Mouse (Mus musculus) limb, embryonic 11.5 days (tissue): ENCODE measurements around the gene Tmem234. TPM values are rescaled to one million over a fixed set of nuclear protein-coding genes. Genes with fewer than 3 reads are reported as not detected.

ENCODE experiments used
- ATAC-seq: fragments of 200-750 bp; cut with Nextera tagmentation; 2 replicates; pipeline ENCODE4 v1.8.0; 2017; ENCODE audit warnings: low read depth; ENCODE audit not compliant: insufficient number of reproducible peaks, low FRiP score, low TSS enrichment
- DNase-seq: peaks from one replicate; pipeline ENCODE4 v3.0.0-alpha.2; 2015; ENCODE audit warnings: low spot score
- H3K27ac ChIP-seq: fragments of 300-500 bp; sonication (generic); replicated peaks from 2 replicates; pipeline ENCODE4 v1.5.1; 2014; ENCODE audit warnings: low read depth, mild to moderate bottlenecking, low read length
- H3K27me3 ChIP-seq: fragments of 300-500 bp; sonication (generic); 2 replicates; pipeline ENCODE4 v1.6.1; 2014; ENCODE audit warnings: mild to moderate bottlenecking, low read length, mixed read lengths; ENCODE audit not compliant: control insufficient read depth, insufficient read depth
- H3K36me3 ChIP-seq: fragments of 300-500 bp; sonication (generic); 2 replicates; pipeline ENCODE4 v1.6.1; 2014; ENCODE audit warnings: mild to moderate bottlenecking, low read length, moderate library complexity, mixed read lengths; ENCODE audit not compliant: control insufficient read depth, insufficient read depth
- H3K4me1 ChIP-seq: fragments of 300-500 bp; sonication (generic); 2 replicates; pipeline ENCODE4 v1.6.1; 2014; ENCODE audit warnings: low read length, mixed read lengths; ENCODE audit not compliant: control insufficient read depth, insufficient read depth
- H3K4me2 ChIP-seq: fragments of 300-500 bp; sonication (generic); 2 replicates; pipeline ENCODE4 v1.6.1; 2014; ENCODE audit warnings: low read depth, mild to moderate bottlenecking, moderate library complexity; ENCODE audit not compliant: severe bottlenecking
- H3K4me3 ChIP-seq: fragments of 300-500 bp; sonication (generic); 2 replicates; pipeline ENCODE4 v1.5.1; 2014; ENCODE audit warnings: low read depth, low read length
- H3K9ac ChIP-seq: fragments of 300-500 bp; sonication (generic); 2 replicates; pipeline ENCODE4 v1.6.1; 2014; ENCODE audit warnings: mild to moderate bottlenecking, low read length
- H3K9me3 ChIP-seq: fragments of 300-500 bp; sonication (generic); 2 replicates; pipeline ENCODE4 v1.6.1; 2016; ENCODE audit warnings: low read length; ENCODE audit not compliant: control insufficient read depth
- WGBS: fragments of 180-500 bp; shearing (Covaris S2); extraction: QIAGEN DNeasy Blood & Tissue Kit; methylation state at CpG from one replicate; pipeline ENCODE4 v1.1.7; 2014; 5-methylcytosine and 5-hydroxymethylcytosine counted together
- polyA plus RNA-seq: library from polyadenylated mRNA; unstranded; fragments of >200 nt; fragmentation: Nextera tagmentation; extraction: Ambion mirVana; gene quantifications from 2 replicates; pipeline ENCODE4 v1.2.1, GENCODE M21; 2014

The Tmem234 gene
- polyA plus RNA-seq, 1 experiment from 2014 or later: 207 TPM

GRCm38 (mm10) chr4:129648656-129649055 is 48.2 kb downstream of the Tmem234 start:
- ATAC-seq: no peak
- H3K9ac ChIP-seq: no peak overlapping the region
- WGBS: 85% methylated on average over 1 of the region's 1 CpGs

GRCm38 (mm10) chr4:129650359-129650758 is 49.9 kb downstream of the Tmem234 start:
- Histone ChIP-seq H3K9me3 (no peaks in the 10 kb centered on the region), H3K4me1 (no peaks in the 10 kb centered on the region), H3K36me3 (peaks cover 49% of the 10 kb centered on the region), H3K9ac (no peak overlapping the region), H3K27ac (no peak overlapping the region), H3K27me3 (no peaks in the 10 kb centered on the region), H3K4me3 (no peak overlapping the region), H3K4me2 (no peak overlapping the region)
- no peak for DNase-seq
- ATAC-seq: no peak
- WGBS: 94% methylated on average over 8 of the region's 8 CpGs

More at GRCm38 (mm10) chr4:129648656-129649055, 48.2 kb downstream of the Tmem234 start:
- DNase-seq: no peak
- no peak overlapping the region for H3K4me2 ChIP-seq
- no peaks in the 10 kb centered on the region for H3K9me3 ChIP-seq
- peaks cover 37% of the 10 kb centered on the region for H3K36me3 ChIP-seq
- no peaks in the 10 kb centered on the region for H3K27me3 ChIP-seq
- no peaks in the 10 kb centered on the region for H3K4me1 ChIP-seq
- H3K4me3 ChIP-seq: no peak overlapping the region
- H3K27ac ChIP-seq: no peak overlapping the region

GRCm38 (mm10) chr4:129654770-129655169 is 54.3 kb downstream of the Tmem234 start:
- WGBS: 92% methylated on average over 14 of the region's 14 CpGs
- Histone ChIP-seq H3K27ac (no peak overlapping the region), H3K9me3 (no peaks in the 10 kb centered on the region), H3K4me1 (no peaks in the 10 kb centered on the region), H3K27me3 (no peaks in the 10 kb centered on the region), H3K9ac (no peak overlapping the region), H3K4me3 (no peak overlapping the region), H3K36me3 (peaks cover 38% of the 10 kb centered on the region), H3K4me2 (no peak overlapping the region)
- no peak for DNase-seq
- ATAC-seq: no peak

- no peaks in the 10 kb centered on the region for H3K27me3 ChIP-seq
- no peaks in the 10 kb centered on the region for H3K4me1 ChIP-seq
- DNase-seq (no peak), ATAC-seq (no peak)
- no peak overlapping the region for H3K27ac ChIP-seq
- H3K9ac ChIP-seq: no peak overlapping the region
- H3K4me2 ChIP-seq: no peak overlapping the region
- WGBS: 84% methylated on average over 3 of the region's 3 CpGs
- H3K4me3 ChIP-seq: no peak overlapping the region
- no peaks in the 10 kb centered on the region for H3K9me3 ChIP-seq
- H3K36me3 ChIP-seq: peaks cover 13% of the 10 kb centered on the region
These were observed 61.1 kb downstream of the Tmem234 start for GRCm38 (mm10) chr4:129661584-129661983.

- Histone ChIP-seq H3K9me3 (no peaks in the 10 kb centered on the region), H3K4me1 (no peaks in the 10 kb centered on the region), H3K27me3 (no peaks in the 10 kb centered on the region), H3K27ac (no peak overlapping the region), H3K4me3 (no peak overlapping the region), H3K36me3 (peaks cover 11% of the 10 kb centered on the region), H3K9ac (no peak overlapping the region), H3K4me2 (no peak overlapping the region)
- 85% methylated on average over 3 of the region's 3 CpGs for WGBS
- DNase-seq (no peak), ATAC-seq (no peak)
These were observed 61.9 kb downstream of the Tmem234 start for GRCm38 (mm10) chr4:129662255-129662813.

GRCm38 (mm10) chr4:129671491-129672082 is 71.1 kb downstream of the Tmem234 start:
- H3K4me1 ChIP-seq: peaks cover 4% of the 10 kb centered on the region; the same call in 1 of the 2 replicates
- H3K27ac ChIP-seq: peak overlapping the region; percentile 85; the same call in 1 of the 2 replicates
- DNase-seq: peak; percentile 64
- H3K9me3 ChIP-seq: no peaks in the 10 kb centered on the region
- WGBS: 9% methylated on average over 12 of the region's 12 CpGs
- peak overlapping the region; percentile 85 for H3K9ac ChIP-seq
- H3K36me3 ChIP-seq: no peaks in the 10 kb centered on the region; the same call in 1 of the 2 replicates
- peak overlapping the region; percentile 64 for H3K4me2 ChIP-seq
- peak overlapping the region; percentile 93 for H3K4me3 ChIP-seq
- no peak for ATAC-seq
- H3K27me3 ChIP-seq: no peaks in the 10 kb centered on the region

- under 1% methylated on average over 65 of the region's 65 CpGs for WGBS
- DNase-seq: peak; percentile 93
- Histone ChIP-seq H3K4me3 (peak within 1 kb of the TSS; percentile 93), H3K4me1 (peaks cover 4% of the 10 kb centered on the region; the same call in 1 of the 2 replicates), H3K9ac (peak within 1 kb of the TSS; percentile 85), H3K9me3 (no peaks in the 10 kb centered on the region), H3K27ac (peak within 1 kb of the TSS; percentile 85), H3K36me3 (no peaks in the 10 kb centered on the region; the same call in 1 of the 2 replicates), H3K27me3 (no peaks in the 10 kb centered on the region), H3K4me2 (peak within 1 kb of the TSS; percentile 64)
- peak; percentile 83 for ATAC-seq
These were observed 71.8 kb downstream of the Tmem234 start, which contains the start of gene Kpna6 for GRCm38 (mm10) chr4:129672083-129672877. Kpna6 (minus strand) TSS chr4:129672767.

- Histone ChIP-seq H3K27ac (no peak overlapping the region), H3K9ac (peak overlapping the region; percentile 85; the same call in 1 of the 2 replicates), H3K9me3 (no peaks in the 10 kb centered on the region), H3K4me2 (peak overlapping the region; percentile 64), H3K4me1 (peaks cover 4% of the 10 kb centered on the region; the same call in 1 of the 2 replicates), H3K27me3 (no peaks in the 10 kb centered on the region), H3K4me3 (peak overlapping the region; percentile 93), H3K36me3 (no peaks in the 10 kb centered on the region; the same call in 1 of the 2 replicates)
- WGBS: 10% methylated on average over 10 of the region's 10 CpGs
- ATAC-seq (no peak), DNase-seq (no peak)
These were observed 72.5 kb downstream of the Tmem234 start for GRCm38 (mm10) chr4:129672878-129673449.
